Mouse (Mus musculus): ENCODE measurements at regions not wholly inside any gene's neighbourhood (a gene's known extent, or its start where the extent isn't known, plus 50 kb on each side); places are given as distances from the start of the nearest gene placed in this dataset.

DNA sequence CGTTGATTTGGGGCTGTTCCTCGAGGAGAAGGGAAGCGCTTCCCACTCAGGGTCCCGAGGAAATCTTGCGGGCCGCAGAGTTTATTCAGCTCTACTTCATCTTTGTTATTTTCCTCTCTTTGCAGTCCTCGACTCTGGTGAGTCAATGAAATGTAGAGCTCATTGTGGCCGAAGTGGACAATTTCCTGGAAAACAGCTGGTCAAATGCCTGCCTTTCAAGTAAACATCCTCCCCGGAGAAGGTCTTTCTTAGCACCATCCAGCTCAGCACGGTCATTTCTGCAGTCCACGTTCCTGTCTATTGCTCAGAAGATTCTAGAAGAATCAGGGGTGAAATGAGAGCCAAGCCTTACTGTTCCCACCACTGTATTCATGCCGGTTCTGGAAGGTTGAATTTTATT lies 133.0 kb downstream of the Bcas1 start:
- no peak overlapping the region for H3K27ac ChIP-seq (ENCODE audit: low read depth, low read length)
- H3K4me3 ChIP-seq (ENCODE audit: low read depth, low read length): no peak overlapping the region
- WGBS: 67% methylated on average over 12 of the region's 12 CpGs
- H3K4me2 ChIP-seq: no peak overlapping the region
- no peaks in the 10 kb centered on the region for H3K36me3 ChIP-seq (ENCODE audit: control insufficient read depth, insufficient read depth, low read length)
- H3K27me3 ChIP-seq (replicated peaks; ENCODE audit: control insufficient read depth, insufficient read depth, low read length): no peaks in the 10 kb centered on the region
- no peak for DNase-seq (ENCODE audit: low spot score)
- no peaks in the 10 kb centered on the region for H3K9me3 ChIP-seq (ENCODE audit: control insufficient read depth, low read length)
- H3K9ac ChIP-seq (ENCODE audit: low read depth, low read length): no peak overlapping the region
- no peaks in the 10 kb centered on the region for H3K4me1 ChIP-seq (replicated peaks; ENCODE audit: control insufficient read depth, insufficient read depth, low read length)
- no peak for ATAC-seq (replicated peaks; ENCODE audit: low FRiP score)

DNA sequence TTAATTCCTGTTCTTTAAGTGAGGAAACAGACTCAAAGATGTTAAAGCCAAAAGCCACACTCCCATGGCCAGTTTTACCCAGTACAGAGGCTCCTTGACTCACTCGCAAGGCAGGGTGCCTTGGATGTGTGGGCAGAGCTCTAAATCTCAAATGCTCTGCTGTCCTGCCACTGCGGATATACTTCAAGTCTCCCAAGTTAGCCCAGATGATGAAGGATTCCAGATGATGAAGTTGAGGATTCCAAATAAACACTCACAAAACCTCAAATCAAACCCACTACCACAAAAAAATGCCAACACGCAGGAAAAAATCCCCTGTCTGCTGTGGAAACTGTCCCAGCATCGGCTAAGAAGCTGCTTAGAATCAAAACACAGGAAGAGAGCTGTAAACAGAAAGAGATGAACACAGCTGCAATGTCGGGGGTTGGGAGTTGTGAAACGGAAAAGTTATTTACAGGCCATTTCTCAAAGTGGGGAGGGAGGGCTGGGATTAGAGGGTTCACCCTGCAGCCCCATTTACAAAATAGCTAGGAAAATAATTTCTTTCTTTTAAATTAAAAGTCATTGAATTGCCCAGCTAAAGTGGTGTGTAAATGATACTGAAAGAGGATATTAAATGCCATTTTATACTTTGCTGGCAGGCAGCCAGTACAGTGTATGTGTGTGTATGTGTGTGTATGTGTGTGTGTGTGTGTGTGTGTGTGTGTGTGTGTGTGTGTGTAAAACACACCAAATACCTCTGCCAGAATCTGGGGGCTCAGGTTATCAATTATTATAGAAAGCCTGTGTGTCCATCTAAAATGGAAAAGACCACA lies 135.6 kb downstream of the Bcas1 start:
- no peak overlapping the region for H3K9ac ChIP-seq (ENCODE audit: low read depth, low read length)
- peaks cover 16% of the 10 kb centered on the region for H3K4me1 ChIP-seq (replicated peaks; ENCODE audit: control insufficient read depth, insufficient read depth, low read length)
- WGBS: 34% methylated on average over 6 of the region's 6 CpGs
- H3K36me3 ChIP-seq (ENCODE audit: control insufficient read depth, insufficient read depth, low read length): no peaks in the 10 kb centered on the region
- DNase-seq (ENCODE audit: low spot score): no peak
- no peak for ATAC-seq (replicated peaks; ENCODE audit: low FRiP score)
- no peak overlapping the region for H3K27ac ChIP-seq (ENCODE audit: low read depth, low read length)
- no peak overlapping the region for H3K4me3 ChIP-seq (ENCODE audit: low read depth, low read length)
- no peaks in the 10 kb centered on the region for H3K9me3 ChIP-seq (ENCODE audit: control insufficient read depth, low read length)
- H3K4me2 ChIP-seq: no peak overlapping the region
- no peaks in the 10 kb centered on the region; the same call in none of the 2 replicates for H3K27me3 ChIP-seq (replicated peaks; ENCODE audit: control insufficient read depth, insufficient read depth, low read length)

DNA sequence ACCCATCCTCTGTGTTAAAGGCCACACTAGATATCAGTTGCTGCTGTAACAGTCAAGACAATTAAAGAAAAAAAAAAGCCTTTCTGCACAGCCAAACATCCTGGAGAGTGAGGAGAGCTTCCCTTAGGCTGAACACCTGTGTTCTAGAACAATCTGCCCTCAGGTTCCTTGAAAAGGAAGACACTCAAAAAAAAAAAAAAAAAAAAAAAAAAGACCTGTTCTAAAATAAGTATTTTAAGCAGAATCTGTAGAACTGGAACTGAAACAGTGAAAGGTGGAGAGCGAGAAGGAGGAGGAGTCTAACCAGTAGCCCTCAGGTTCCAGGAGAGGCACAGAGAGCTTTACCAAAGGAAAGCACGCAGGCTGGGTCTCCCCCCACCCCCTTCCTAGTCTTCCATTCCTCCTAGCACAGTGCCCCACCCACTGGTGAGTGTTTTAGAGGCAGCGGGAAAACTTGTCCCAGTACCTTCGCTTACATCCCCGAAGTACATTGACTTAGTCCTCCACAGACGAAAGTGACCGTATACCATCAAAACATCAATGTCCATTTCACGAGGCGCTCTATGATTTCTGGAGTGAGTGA lies 138.2 kb downstream of the Bcas1 start:
- H3K4me3 ChIP-seq (ENCODE audit: low read depth, low read length): no peak overlapping the region
- WGBS: 78% methylated on average over 9 of the region's 9 CpGs
- no peak overlapping the region for H3K27ac ChIP-seq (ENCODE audit: low read depth, low read length)
- no peak for ATAC-seq (replicated peaks; ENCODE audit: low FRiP score)
- H3K9me3 ChIP-seq (ENCODE audit: control insufficient read depth, low read length): no peaks in the 10 kb centered on the region
- H3K4me1 ChIP-seq (replicated peaks; ENCODE audit: control insufficient read depth, insufficient read depth, low read length): peaks cover 17% of the 10 kb centered on the region
- H3K36me3 ChIP-seq (ENCODE audit: control insufficient read depth, insufficient read depth, low read length): no peaks in the 10 kb centered on the region
- no peak overlapping the region for H3K4me2 ChIP-seq
- peaks cover 5% of the 10 kb centered on the region for H3K27me3 ChIP-seq (replicated peaks; ENCODE audit: control insufficient read depth, insufficient read depth, low read length)
- no peak for DNase-seq (ENCODE audit: low spot score)
- no peak overlapping the region for H3K9ac ChIP-seq (ENCODE audit: low read depth, low read length)

DNA sequence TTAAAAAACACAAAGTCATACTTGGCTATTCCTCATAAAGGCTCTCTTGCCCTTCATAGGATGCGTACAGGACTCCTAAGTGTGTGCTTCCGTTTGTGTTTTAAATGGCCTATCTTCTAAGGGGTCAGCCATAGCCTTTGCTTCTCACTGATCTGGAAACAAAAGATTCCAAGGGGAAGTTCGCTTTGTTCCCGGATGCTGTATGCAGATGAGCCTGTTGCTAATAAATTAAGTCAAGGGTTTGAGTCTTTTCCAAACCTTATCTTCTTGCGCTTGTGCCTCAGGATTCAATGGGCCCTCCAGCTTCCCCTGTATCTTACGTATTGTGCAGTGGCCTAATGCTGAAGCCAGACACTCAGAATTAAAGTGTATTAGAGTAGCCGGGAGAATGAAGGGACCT lies 138.9 kb downstream of the Bcas1 start:
- no peak overlapping the region for H3K27ac ChIP-seq (ENCODE audit: low read depth, low read length)

DNA sequence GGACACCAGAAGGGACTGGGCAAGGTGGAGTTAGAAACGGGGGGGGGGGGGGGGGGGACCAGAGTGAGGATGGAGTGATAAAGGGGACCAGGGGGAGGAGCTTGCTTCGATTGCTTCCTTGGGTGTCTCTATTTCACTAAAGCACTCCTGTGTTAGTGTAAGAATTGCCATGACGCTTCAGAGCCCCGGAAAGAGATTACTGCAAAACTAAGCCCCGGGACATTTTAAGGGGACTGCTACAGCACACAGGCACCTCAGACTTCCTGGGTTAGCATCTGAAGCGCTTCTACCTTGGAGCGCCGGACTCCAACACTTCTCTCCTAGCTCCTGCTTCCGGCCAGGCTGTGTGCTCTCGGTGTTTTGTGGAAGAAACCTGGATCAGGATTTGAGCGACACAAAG lies 139.4 kb downstream of the Bcas1 start:
- H3K4me2 ChIP-seq: peak overlapping the region; percentile 85
- ATAC-seq (replicated peaks; ENCODE audit: low FRiP score): no peak
- WGBS: 22% methylated on average over 11 of the region's 11 CpGs
- H3K4me3 ChIP-seq (ENCODE audit: low read depth, low read length): no peak overlapping the region
- peaks cover 17% of the 10 kb centered on the region for H3K4me1 ChIP-seq (replicated peaks; ENCODE audit: control insufficient read depth, insufficient read depth, low read length)
- no peak overlapping the region for H3K9ac ChIP-seq (ENCODE audit: low read depth, low read length)
- H3K9me3 ChIP-seq (ENCODE audit: control insufficient read depth, low read length): no peaks in the 10 kb centered on the region
- peaks cover 5% of the 10 kb centered on the region for H3K27me3 ChIP-seq (replicated peaks; ENCODE audit: control insufficient read depth, insufficient read depth, low read length)
- peak; percentile 42 for DNase-seq (ENCODE audit: low spot score)
- H3K27ac ChIP-seq (ENCODE audit: low read depth, low read length): no peak overlapping the region
- H3K36me3 ChIP-seq (ENCODE audit: control insufficient read depth, insufficient read depth, low read length): no peaks in the 10 kb centered on the region

More for the DNA sequence above, 138.9 kb downstream of the Bcas1 start:
- Histone ChIP-seq H3K4me2 (no peak overlapping the region), H3K9me3 (ENCODE audit: control insufficient read depth, low read length) (no peaks in the 10 kb centered on the region), H3K4me3 (ENCODE audit: low read depth, low read length) (no peak overlapping the region), H3K9ac (ENCODE audit: low read depth, low read length) (no peak overlapping the region), H3K4me1 (replicated peaks; ENCODE audit: control insufficient read depth, insufficient read depth, low read length) (peaks cover 17% of the 10 kb centered on the region), H3K36me3 (ENCODE audit: control insufficient read depth, insufficient read depth, low read length) (no peaks in the 10 kb centered on the region), H3K27me3 (replicated peaks; ENCODE audit: control insufficient read depth, insufficient read depth, low read length) (peaks cover 5% of the 10 kb centered on the region)
- no peak for DNase-seq (ENCODE audit: low spot score)
- ATAC-seq (replicated peaks; ENCODE audit: low FRiP score): no peak
- 76% methylated on average over 7 of the region's 7 CpGs for WGBS

DNA sequence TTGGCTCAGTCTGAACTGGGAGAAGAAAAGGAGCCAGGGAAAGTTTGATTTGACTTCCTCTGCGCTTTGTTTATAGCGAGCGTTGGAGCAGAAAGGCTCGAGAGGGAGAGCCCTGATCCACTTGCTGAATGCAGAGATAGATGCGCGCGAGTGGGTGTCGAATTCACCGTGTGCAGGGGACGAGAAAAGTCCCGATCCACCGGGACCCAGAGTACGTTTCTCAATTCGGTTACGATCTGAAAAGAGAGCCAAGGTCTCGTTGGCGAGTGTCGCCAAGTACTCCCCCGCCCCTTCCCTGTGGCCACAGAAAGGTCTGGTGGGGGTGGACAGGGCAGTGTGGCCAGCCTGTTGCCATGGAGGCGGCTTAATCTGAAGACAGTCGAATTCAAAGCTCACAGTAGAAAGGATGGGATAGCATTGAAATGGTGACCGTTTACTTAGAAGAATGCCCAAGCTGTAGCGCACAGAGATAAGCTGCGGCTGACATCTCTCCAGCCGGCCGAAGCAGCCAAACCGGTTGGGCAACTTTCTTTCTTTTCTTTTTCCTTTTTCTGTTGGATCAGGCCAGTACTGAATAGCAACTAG lies 139.5 kb upstream of the Zfp217 start:
- H3K27ac ChIP-seq (ENCODE audit: low read depth, low read length): peak overlapping the region; percentile 13; the same call in 1 of the 2 replicates
- H3K27me3 ChIP-seq (replicated peaks; ENCODE audit: control insufficient read depth, insufficient read depth, low read length): peaks cover 5% of the 10 kb centered on the region
- peaks cover 17% of the 10 kb centered on the region for H3K4me1 ChIP-seq (replicated peaks; ENCODE audit: control insufficient read depth, insufficient read depth, low read length)
- no peaks in the 10 kb centered on the region for H3K9me3 ChIP-seq (ENCODE audit: control insufficient read depth, low read length)
- peak overlapping the region; percentile 48; the same call in 1 of the 2 replicates for H3K9ac ChIP-seq (ENCODE audit: low read depth, low read length)
- DNase-seq (ENCODE audit: low spot score) (peak; percentile 56), ATAC-seq (replicated peaks; ENCODE audit: low FRiP score) (no peak)
- WGBS: 1% methylated on average over 27 of the region's 27 CpGs
- H3K4me2 ChIP-seq: peak overlapping the region; percentile 85
- H3K36me3 ChIP-seq (ENCODE audit: control insufficient read depth, insufficient read depth, low read length): no peaks in the 10 kb centered on the region
- H3K4me3 ChIP-seq (ENCODE audit: low read depth, low read length): peak overlapping the region; percentile 36

DNA sequence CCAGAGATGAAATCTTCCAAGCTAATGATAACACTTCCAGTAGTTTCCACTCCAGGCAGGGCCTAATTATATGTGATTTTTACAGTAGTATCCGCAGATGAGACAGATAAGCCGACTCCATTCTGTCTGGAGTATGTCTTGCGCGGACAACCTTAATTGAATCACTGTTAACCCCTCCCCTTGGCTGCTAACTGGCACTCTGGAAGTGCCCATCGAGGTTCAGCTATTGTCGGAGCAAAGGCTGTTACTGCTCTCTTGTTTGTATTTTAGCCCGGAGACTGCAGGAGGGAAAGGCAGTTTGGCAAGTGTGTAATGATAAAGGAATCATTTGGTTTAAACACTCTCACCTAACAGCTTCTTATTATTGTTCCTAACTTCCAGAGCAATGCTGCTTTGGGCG lies 138.9 kb upstream of the Zfp217 start:
- Histone ChIP-seq H3K27ac (ENCODE audit: low read depth, low read length) (peak overlapping the region; percentile 13; the same call in 1 of the 2 replicates), H3K36me3 (ENCODE audit: control insufficient read depth, insufficient read depth, low read length) (no peaks in the 10 kb centered on the region), H3K4me3 (ENCODE audit: low read depth, low read length) (no peak overlapping the region; the same call in 1 of the 2 replicates), H3K4me2 (peak overlapping the region; percentile 85), H3K27me3 (replicated peaks; ENCODE audit: control insufficient read depth, insufficient read depth, low read length) (peaks cover 5% of the 10 kb centered on the region), H3K9me3 (ENCODE audit: control insufficient read depth, low read length) (no peaks in the 10 kb centered on the region), H3K9ac (ENCODE audit: low read depth, low read length) (no peak overlapping the region), H3K4me1 (replicated peaks; ENCODE audit: control insufficient read depth, insufficient read depth, low read length) (peaks cover 17% of the 10 kb centered on the region)
- DNase-seq (ENCODE audit: low spot score) (no peak), ATAC-seq (replicated peaks; ENCODE audit: low FRiP score) (no peak)
- WGBS: 20% methylated on average over 8 of the region's 8 CpGs

DNA sequence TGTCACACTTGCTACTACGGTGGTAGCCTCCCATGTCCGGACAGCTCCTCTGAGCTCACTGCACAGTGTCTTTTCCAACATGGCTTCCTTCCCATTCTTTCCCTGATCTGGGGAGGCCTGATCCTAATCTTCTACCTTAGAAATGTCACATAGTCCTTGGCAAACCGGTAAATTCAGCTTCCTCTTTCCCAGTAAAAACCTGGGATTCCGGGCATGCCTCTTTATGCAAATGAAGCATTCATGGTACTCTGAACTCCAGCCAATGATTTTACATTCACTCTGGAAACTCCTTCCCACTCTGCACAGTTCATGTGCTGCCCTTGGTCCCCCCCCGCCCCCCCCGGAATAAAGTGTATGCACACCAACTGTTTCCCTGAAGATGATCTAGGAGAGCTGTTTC lies 134.6 kb upstream of the Zfp217 start:
- no peaks in the 10 kb centered on the region for H3K9me3 ChIP-seq (ENCODE audit: control insufficient read depth, low read length)
- DNase-seq (ENCODE audit: low spot score) (no peak), ATAC-seq (replicated peaks; ENCODE audit: low FRiP score) (no peak)
- H3K4me3 ChIP-seq (ENCODE audit: low read depth, low read length): no peak overlapping the region
- H3K4me1 ChIP-seq (replicated peaks; ENCODE audit: control insufficient read depth, insufficient read depth, low read length): peaks cover 6% of the 10 kb centered on the region
- no peaks in the 10 kb centered on the region for H3K36me3 ChIP-seq (ENCODE audit: control insufficient read depth, insufficient read depth, low read length)
- H3K27me3 ChIP-seq (replicated peaks; ENCODE audit: control insufficient read depth, insufficient read depth, low read length): peaks cover 5% of the 10 kb centered on the region
- no peak overlapping the region for H3K9ac ChIP-seq (ENCODE audit: low read depth, low read length)
- WGBS: 71% methylated on average over 6 of the region's 6 CpGs
- no peak overlapping the region for H3K27ac ChIP-seq (ENCODE audit: low read depth, low read length)
- H3K4me2 ChIP-seq: no peak overlapping the region

Data from liver, embryonic 11.5 days (tissue).